Mouse (Mus musculus) olfactory bulb, adult 2 months (tissue): ENCODE measurements at regions not wholly inside any gene's neighbourhood (a gene's known extent, or its start where the extent isn't known, plus 50 kb on each side); places are given as distances from the start of the nearest gene placed in this dataset.

Experiments used
- CTCF ChIP-seq: fragments of 200-500 bp; IDR thresholded peaks from 2 replicates; pipeline ENCODE4 v1.5.1; 2012; ENCODE audit warnings: low read depth, mild to moderate bottlenecking, low read length, moderate library complexity; ENCODE audit not compliant: insufficient read depth
- POLR2A ChIP-seq: fragments of 200-500 bp; IDR thresholded peaks from 2 replicates; pipeline ENCODE4 v1.6.1; 2012; ENCODE audit warnings: mild to moderate bottlenecking, low read depth, low read length, moderate library complexity; ENCODE audit not compliant: insufficient read depth

- TF ChIP-seq POLR2A (no peak), CTCF (no peak)
Measured at GRCm38 (mm10) chr9:118416475-118416874, 61.5 kb upstream of the Eomes start.
